Mouse (Mus musculus): Measurements from ENCODE around the gene Babam2. TPM values are rescaled to one million over a fixed set of nuclear protein-coding genes. Genes with fewer than 3 reads are reported as not detected.

Babam2 gene
- total RNA-seq, 2 experiments from 2014 or later: 41.3 to 44.5 TPM

DNA sequence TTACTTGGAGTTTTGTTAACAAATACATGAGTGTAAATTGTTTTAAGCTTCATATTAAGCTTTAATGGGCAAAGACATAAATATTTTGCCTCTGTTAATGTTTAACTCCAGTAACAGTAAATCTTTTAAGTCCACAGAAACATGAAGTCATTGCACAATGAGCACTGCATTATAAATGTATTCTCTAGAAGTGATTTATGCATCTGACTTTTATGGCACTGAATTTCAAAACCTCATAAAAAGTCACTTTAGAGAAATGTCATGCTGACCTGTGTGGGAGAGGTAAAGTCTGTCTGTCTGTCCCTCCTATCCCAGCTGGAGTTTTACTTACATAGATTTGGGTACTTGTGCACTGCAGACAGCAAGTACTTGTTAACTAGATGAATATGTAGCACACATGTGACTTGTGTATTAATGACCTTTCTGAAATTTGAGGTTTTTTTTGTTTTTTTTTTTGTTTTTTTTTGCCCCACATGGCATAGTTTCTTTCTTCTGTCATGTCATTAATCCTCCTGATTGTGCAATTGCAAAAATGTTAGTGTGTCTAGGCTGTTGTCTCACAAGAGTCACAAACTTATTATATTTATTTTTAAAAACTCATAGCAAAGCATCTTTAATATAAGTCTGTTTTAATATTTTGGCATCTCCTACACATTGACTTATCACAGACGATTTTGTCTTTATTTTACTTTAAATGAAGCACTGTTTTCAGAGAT lies 165.4 kb downstream of the Babam2 start:
- DNase-seq (ENCODE audit: low spot score in 2 of 2): no peak
- intact Hi-C loops (cut with DNase I): no loop called here

DNA sequence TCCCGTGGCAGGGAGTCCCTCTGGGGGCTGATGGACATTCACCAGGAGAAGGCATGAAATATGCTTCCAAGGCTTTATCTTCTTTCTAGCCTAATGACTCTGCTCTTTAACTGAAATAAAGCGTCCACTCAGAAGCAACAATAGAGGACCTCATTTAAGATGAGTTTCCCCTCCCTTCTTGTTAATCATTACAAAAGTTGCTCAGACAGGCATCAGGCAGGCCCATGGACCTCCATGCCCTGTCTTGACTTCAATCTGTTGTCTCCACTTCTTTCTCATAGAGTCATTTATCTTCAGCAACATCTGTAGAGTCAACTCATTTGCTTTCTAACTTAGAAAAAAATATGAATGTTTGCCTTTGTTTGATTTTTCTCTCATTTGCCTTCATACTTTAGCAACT lies 166.6 kb downstream of the Babam2 start:
- DNase-seq (ENCODE audit: low spot score in 2 of 2): no peak
- intact Hi-C loops (cut with DNase I): no loop called here

DNA sequence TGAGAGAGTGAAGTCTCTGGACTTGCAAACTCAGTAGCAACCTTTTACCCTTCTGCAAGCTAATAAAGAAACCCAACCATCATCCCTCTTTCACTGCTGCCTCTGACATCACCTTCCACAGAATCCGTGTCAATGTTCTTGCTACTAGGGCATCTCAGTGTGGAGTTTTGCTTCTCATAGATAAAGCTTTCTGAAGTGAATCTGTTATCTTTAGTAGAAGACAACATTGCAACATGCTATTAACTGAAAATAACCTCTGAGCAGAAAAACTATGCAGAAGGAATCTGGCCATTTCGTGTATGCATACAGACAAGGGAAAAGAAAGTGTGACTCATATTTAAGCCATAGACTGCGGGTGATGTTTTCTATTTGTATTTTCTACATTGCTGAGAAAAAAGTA lies 168.6 kb downstream of the Babam2 start:
- intact Hi-C loops (cut with DNase I): no loop called here

DNA sequence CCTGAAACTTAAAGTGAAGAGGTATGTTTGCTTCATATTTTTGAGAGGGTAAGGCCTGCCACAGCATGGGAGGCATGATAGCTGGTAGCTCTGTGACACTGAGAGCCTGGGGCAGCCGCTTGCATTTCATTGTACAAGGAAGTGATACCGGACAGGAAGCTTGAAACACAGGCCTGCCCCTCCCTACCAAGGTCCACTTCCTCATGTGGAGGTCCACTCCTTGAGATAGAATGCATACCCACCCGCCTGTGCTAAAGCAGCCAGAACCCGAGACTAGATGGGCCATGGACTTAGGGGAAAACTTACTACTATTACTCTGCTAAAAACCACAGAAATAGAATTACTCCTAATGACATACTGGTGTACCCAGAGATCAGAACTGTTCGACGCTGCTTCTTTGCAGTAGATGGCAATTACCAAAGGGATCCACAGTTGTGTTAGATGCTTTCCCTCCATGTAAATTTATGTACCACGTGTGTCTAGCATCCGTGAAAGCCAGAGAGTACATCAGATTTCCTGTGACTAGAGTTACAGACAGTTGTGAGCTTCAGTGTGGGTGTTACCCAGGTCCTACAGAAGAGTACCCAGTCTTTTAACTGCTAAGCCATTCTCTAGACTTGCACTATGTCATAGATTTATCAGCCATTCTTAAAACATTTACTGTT lies 173.5 kb downstream of the Babam2 start:
- intact Hi-C loops (cut with DNase I): no loop called here
- DNase-seq (ENCODE audit: low spot score in 2 of 2): peak; percentile 25 to 33

More for the DNA sequence above, 168.6 kb downstream of the Babam2 start:
- DNase-seq (ENCODE audit: low spot score in 2 of 2): no peak

DNA sequence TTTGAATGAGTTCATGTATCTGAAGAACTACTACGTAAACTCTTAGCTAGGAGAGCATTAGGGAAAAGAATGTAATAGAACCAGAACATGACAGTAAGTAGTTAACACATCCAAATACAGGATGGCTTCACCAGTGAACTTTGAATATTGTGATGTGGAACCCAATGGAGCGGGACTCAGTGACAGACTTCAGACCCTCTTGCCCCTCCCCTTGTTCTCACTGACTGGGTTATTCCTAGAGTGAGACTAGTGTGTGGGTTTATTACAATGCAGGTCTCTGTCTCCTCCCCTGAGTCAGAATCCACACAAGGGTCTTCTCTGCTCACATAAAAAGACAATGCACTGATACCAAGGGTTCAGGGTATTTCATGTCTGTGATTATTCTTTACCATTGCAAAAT lies 175.8 kb downstream of the Babam2 start:
- intact Hi-C loops (cut with DNase I): no loop called here
- DNase-seq (ENCODE audit: low spot score in 2 of 2): no peak

DNA sequence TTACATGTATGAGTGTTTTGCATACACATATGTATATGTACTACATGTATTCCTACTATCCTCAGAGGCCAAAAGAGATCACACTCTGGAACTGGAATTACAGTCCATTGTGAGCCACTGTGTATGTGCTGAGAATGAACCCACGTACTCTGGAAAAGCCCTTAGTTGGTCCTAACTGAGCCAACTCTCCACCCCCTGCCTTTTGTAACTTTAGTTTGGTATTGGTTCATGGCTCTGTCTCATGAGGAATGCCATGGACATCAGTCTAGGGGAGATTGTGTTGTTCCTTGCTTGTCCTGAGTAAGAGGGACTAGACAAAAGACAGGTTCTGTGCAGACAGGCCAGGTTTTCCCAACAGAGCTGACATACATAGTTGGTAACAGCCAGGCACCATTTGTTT lies 177.1 kb downstream of the Babam2 start:
- intact Hi-C loops (cut with DNase I): no loop called here
- no peak for DNase-seq (ENCODE audit: low spot score in 2 of 2)

DNA sequence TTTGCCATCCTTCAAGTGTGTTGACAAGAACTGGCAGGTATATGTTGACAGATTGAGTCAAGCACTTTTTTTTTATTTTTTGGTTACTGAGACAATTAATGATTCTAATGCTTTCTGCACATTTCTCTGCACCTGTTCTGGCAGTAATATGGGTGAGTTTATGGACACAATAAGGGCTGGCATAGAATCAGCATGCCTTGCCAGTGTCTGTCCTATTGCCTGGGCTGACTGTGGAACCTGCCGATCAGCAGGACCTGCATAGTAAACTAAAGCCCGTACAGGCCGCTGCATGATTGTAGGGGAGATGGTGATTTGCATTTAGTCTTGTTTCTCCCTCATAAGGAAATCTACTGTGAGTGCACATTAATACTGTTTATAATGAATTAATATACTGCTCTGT lies 178.0 kb downstream of the Babam2 start:
- intact Hi-C loops (cut with DNase I): no loop called here
- DNase-seq (ENCODE audit: low spot score in 2 of 2): no peak

DNA sequence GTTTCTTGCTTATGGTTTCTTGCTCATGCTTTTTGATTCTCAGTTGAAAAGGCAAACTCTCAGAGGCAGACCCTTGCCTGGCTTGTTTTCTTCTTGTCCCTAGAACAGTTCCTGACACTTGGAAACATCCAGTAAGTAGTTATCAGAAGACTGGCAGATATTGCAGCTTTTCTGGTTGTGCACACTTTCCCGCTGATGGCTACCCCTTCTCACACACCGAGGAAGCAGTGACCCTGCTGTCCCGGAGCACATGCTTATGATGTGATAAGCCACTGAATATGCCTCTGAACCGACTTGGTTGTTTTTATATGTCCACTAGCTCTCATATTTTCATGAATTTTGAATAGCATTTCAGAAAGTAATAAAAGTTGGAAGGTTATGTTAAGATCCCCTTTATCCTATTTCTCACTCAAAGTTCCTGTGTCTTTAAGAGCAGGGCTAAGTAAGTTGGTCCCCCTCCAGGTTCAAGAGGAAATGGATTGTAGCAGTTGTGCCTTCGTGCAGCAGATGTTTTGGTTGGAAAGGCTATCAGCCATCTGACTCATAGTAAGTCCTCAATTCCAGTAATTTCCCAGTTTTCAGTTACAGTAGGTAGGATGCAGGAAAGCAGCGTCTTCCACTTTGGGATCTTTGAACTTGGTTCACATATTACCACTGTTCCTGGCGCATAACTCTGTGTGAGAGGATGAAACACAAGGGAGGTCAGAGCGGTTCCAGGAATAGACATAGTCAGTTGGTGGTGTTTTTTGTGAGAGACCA lies 178.9 kb downstream of the Babam2 start:
- intact Hi-C loops (cut with DNase I): no loop called here
- DNase-seq (ENCODE audit: low spot score in 2 of 2): no peak

DNA sequence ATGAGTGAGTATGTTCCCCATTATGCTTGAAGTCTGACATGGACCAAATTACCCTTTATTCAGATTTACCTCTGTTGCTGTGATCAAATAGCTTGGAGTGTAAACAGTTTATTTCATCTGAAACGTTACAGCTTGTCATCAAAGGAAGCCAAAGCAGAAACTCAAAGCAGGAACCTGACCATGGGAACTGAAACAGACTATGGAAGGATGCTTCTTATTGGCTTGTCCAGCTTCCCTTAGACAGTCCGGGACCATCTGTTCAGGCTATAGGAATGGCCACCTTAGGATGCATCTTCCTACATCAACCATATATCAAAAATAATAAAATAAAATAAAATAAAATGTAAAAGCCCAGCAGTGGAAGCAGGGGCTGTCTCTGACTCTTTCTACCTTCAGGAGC lies 183.0 kb downstream of the Babam2 start:
- no peak for DNase-seq (ENCODE audit: low spot score in 2 of 2)
- intact Hi-C loops (cut with DNase I): loop anchor here (10.0 kb wide), 2 partner anchors 116 to 254 kb away; partner anchors contain the start of gene Fosl2

DNA sequence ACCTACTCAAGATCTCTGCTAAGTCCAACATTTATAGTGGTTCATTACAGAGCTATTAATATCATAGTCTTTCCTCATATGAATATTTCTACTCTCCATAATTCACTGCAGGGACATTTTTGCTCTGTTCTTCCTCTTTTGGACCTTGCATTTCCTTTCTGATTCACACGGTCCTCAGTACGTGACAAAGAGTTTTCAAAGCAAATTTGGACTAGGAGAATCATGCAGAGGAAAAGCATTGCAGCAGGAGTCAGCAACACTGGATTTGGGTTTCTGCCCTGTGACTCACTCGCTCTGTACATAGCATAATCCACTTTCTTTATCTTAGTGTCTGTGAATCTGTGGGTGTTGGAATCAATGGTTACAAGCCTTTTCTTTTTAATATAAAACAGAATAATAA lies 184.8 kb downstream of the Babam2 start:
- intact Hi-C loops (cut with DNase I): loop anchor here (10.0 kb wide), 2 partner anchors 117 to 253 kb away; partner anchors contain the start of gene Fosl2
- DNase-seq (ENCODE audit: low spot score in 2 of 2): peak; percentile 30 to 35

DNA sequence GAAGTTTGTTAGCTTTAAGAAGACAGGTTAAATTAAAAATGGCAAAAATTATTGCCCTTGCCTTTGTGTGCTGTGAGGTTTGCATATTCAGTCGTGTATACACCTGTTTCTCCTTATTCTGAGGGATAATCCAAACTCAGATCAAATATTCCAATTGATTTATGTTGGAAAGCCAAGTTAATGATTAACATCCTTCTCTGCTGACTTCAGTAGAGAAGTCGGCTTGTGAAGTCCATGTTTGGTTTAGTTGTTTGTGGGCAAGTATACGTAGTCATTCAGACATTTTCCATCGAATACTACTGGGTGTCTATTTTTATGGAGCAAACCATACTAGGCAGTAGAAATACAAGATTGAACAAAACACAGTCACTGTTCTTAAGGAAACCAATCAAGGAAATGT lies 187.5 kb downstream of the Babam2 start:
- intact Hi-C loops (cut with DNase I): loop anchor here (10.0 kb wide), 2 partner anchors 120 to 250 kb away; partner anchors contain the start of gene Fosl2
- no peak for DNase-seq (ENCODE audit: low spot score in 2 of 2)

DNA sequence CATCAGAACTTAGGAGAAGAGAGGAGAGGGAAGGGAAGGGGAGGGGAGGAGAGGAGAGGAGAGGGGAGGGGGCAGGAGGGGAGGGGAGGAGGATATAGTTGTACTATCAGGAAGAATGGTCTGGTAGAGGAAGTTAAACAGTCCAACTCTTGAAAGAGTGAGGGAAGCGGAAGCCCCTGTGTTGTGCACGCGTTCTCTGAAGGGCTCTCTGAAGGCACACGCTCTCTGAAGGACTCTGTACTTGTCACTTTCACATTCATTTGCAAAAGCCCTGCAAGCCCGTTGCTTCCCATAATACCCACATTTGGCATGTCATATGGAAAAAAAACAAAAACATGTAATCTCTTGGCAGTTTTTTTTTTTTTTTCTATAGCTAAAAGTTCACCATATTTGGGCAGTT lies 190.1 kb downstream of the Babam2 start:
- DNase-seq (ENCODE audit: low spot score in 2 of 2): no peak
- intact Hi-C loops (cut with DNase I): loop anchor here (10.0 kb wide), 2 partner anchors 123 to 247 kb away; partner anchors contain the start of gene Fosl2

DNA sequence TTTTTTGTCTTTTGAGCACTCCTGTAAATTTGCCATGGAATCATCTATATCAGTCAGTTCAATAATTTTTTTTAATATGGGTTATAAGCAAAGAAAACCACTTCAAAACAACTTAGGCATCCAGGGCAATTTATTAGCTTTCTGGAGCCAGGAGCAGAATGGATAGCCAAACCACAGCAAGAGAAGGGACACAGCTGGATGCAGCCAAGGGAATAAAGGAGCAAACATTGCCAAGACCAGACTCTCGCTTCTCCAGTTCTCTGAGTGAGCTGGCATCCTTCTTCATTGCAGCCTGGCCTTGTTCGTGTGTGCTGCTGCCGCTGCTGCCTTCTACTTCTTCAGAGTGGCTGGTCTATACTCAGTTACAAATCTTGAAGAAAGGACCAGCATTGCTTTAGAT lies 190.9 kb downstream of the Babam2 start:
- no peak for DNase-seq (ENCODE audit: low spot score in 2 of 2)
- intact Hi-C loops (cut with DNase I): loop anchor here (10.0 kb wide), 2 partner anchors 124 to 246 kb away; partner anchors contain the start of gene Fosl2

DNA sequence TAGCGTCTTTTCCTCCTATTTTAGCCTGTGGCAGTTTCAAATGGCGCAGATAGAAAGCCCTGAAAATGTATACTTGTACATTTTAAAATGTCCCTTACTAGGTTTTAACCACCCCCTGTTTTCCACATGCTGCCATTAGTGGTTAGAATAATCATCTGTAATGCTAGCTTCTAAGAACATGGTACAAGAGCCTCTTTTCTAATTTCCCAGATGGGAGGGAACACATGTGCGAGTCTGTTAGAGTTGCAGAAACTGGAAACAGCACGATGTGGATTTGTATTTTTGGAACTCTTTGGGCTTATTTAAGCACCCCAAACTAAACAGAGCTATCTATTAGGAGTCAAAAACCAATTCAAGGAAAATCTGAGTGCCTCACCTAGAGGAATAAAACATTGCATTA lies 195.1 kb downstream of the Babam2 start:
- DNase-seq (ENCODE audit: low spot score in 2 of 2): no peak
- intact Hi-C loops (cut with DNase I): no loop called here

DNA sequence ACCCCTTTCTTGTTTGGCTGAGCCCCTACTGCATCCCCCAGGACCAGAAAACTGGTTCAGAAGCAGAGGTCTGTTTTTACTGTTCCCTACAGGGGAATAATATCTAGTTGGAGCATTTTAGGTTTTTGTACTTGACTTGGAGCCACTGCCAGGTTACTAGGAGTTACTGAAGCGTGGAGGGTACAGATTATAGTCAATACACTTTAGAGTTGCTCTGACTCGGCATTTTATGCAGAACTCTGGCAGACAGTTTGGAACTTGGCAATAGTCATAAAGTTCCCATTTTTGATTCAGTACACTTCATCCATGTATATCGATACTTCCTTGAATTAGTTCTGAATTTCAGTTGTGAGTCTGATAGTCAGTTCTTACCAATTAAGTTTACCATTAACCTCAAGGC lies 202.4 kb downstream of the Babam2 start:
- intact Hi-C loops (cut with DNase I): no loop called here

DNA sequence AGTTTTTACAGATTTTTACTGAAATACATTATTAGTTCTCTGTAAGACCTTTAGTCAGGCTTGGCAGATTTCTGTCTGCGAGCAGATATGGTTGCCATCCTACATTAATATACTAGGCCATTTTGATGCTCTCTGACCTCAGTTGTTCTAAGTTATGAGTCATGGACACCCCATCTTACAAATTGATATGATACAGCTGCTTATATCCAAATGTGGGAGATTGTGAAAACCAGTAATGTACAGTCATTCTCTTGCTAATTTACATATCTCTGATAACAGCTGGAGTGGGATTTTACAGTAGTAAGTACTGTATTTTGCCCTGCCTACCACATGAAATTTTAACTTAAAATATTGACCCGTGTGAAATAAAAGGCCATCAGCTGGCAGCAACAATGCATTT lies 204.7 kb downstream of the Babam2 start:
- no peak for DNase-seq (ENCODE audit: low spot score in 2 of 2)
- intact Hi-C loops (cut with DNase I): no loop called here

More for the DNA sequence above, 202.4 kb downstream of the Babam2 start:
- no peak for DNase-seq (ENCODE audit: low spot score in 2 of 2)

DNA sequence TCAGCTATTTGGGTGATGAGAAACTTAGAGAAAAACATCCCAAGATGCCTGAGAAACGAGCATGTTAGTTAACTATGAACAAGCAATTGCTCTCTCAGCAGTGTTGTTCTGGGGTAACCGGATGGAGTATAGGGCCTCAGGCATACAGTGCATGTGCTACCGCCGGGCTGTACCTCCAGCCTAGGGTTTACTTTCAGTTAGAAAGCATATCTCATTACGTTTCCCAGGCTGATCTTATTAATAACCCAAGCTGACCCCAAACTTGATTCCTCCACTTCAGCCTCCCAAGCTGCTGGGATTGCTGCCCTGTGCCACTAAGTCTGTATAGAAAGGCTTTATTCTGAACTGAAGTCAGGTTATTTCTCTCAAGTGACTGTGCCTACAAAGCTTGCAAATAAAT lies 205.4 kb downstream of the Babam2 start:
- DNase-seq (ENCODE audit: low spot score in 2 of 2): no peak
- intact Hi-C loops (cut with DNase I): no loop called here

DNA sequence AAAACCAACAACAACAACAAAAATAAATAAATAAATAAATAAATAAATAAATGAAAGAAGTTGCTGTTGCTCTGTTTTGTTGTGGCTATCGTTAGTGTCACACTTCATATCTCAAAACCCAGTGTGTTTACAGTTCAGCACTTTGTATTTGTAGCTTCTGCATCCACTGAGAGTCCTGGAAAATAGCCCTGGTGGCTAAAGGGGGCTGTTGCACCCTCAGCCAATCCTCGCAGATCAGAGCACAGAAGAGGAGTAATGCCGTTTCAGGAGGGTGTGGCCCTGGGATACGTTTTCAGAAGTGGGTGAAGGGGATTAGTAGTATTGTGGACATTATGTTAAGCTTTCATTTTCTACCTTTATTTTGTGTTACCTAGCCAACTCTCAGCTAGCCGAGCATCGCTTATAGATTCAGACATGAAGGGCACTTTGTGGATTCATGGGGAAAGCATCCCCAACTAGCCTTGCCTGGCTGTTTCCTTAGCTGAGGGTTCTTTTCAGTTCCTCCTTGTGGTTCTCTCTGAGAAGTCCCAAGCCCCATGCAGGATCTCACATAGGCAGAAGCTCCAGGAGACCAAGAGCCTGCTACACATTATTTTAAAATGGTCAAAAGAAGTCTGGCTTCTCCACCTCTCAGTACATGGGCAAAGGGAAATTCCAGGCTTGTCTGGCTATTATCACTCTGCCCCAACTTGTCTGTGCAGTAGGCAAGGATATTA lies 207.6 kb downstream of the Babam2 start:
- intact Hi-C loops (cut with DNase I): no loop called here

DNA sequence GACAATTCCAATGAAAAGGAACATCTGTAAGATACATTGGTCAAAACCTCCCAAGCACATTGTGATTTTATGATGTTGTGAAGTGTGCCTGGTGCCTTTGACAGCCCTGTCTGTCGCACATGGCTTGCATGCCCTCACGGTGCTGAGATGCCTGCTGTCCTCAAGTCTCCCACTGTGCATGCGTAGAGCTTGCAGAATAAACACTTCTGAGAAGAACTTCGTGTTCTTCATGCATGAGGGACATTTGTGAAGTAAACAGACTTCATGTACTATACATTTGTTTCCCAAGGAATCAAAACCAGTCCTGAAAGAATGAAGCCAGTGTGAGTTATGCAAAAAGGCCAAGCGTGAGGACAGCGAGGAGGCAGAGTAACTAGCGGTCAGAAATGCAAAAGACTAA lies 208.3 kb downstream of the Babam2 start:
- DNase-seq (ENCODE audit: low spot score in 2 of 2): no peak
- intact Hi-C loops (cut with DNase I): no loop called here

More for the DNA sequence above, 207.6 kb downstream of the Babam2 start:
- no peak for DNase-seq (ENCODE audit: low spot score in 2 of 2)
